Mouse (Mus musculus): ENCODE results near the gene Igsf23. TPM values are rescaled to one million over a fixed set of nuclear protein-coding genes. Genes with fewer than 3 reads are reported as not detected.

Igsf23 gene
- polyA plus RNA-seq, 2 experiments, result 0.11 to 0.15 TPM

- WGBS (ENCODE audit: insufficient replicate concordance), result 77% methylated on average over 23 of the region's 23 CpGs
- no peak for TF ChIP-seq EP300 (IDR thresholded peaks at IDR 0.05; ENCODE audit: low read depth)
- TF ChIP-seq CTCF (IDR thresholded peaks at IDR 0.05; ENCODE audit: low read depth), result no peak
Measured at GRCm38 (mm10) chr7:19911695-19912524, 38.6 kb downstream of the Igsf23 start.

GRCm38 (mm10) chr7:19911292-19911658, 39.3 kb downstream of the Igsf23 start:
- no peak for ATAC-seq (ENCODE audit: insufficient read depth)
- no peak for DNase-seq (ENCODE audit: low read depth in 3 of 3, low spot score in 3 of 3)
- H3K4me3 ChIP-seq (ENCODE audit: insufficient read depth in 1 of 2, low read depth in 2 of 2, low read length in 2 of 2), result no peak overlapping the region
- H3K4me1 ChIP-seq (replicated peaks; ENCODE audit: control insufficient read depth in 2 of 2, insufficient read depth in 2 of 2, low read length in 1 of 2), result no peaks in the 10 kb centered on the region
- H3K27me3 ChIP-seq (ENCODE audit: control insufficient read depth, insufficient read depth, low read length), result no peaks in the 10 kb centered on the region
- WGBS (ENCODE audit: insufficient replicate concordance), result 63% methylated on average over 6 of the region's 6 CpGs
- H3K9ac ChIP-seq (replicated peaks), result no peak overlapping the region
- no peak for TF ChIP-seq CTCF (IDR thresholded peaks at IDR 0.05; ENCODE audit: low read depth)
- no peak for TF ChIP-seq EP300 (IDR thresholded peaks at IDR 0.05; ENCODE audit: low read depth)
- no peak overlapping the region for H3K27ac ChIP-seq
- H3K4me2 ChIP-seq (ENCODE audit: low read depth), result no peak overlapping the region
- no peaks in the 10 kb centered on the region for H3K9me3 ChIP-seq (ENCODE audit: control insufficient read depth, low read length)
- no peaks in the 10 kb centered on the region for H3K36me3 ChIP-seq (replicated peaks; ENCODE audit: control insufficient read depth, insufficient read depth, low read depth)

More at GRCm38 (mm10) chr7:19911695-19912524, 38.6 kb downstream of the Igsf23 start:
- Histone ChIP-seq H3K27ac (no peak overlapping the region), H3K9ac (replicated peaks) (no peak overlapping the region), H3K4me2 (ENCODE audit: low read depth) (no peak overlapping the region), H3K9me3 (ENCODE audit: control insufficient read depth, low read length) (no peaks in the 10 kb centered on the region), H3K4me3 (ENCODE audit: insufficient read depth in 1 of 2, low read depth in 2 of 2, low read length in 2 of 2) (no peak overlapping the region), H3K27me3 (ENCODE audit: control insufficient read depth, insufficient read depth, low read length) (no peaks in the 10 kb centered on the region), H3K36me3 (replicated peaks; ENCODE audit: control insufficient read depth, insufficient read depth, low read depth) (no peaks in the 10 kb centered on the region), H3K4me1 (replicated peaks; ENCODE audit: control insufficient read depth in 2 of 2, insufficient read depth in 2 of 2, low read length in 1 of 2) (no peaks in the 10 kb centered on the region)
- no peak for ATAC-seq (ENCODE audit: insufficient read depth)
- no peak for DNase-seq (ENCODE audit: low read depth in 3 of 3, low spot score in 3 of 3)

GRCm38 (mm10) chr7:19910421-19911291, 39.9 kb downstream of the Igsf23 start:
- H3K27ac ChIP-seq, result no peak overlapping the region
- no peak for DNase-seq (ENCODE audit: low read depth in 3 of 3, low spot score in 3 of 3)
- TF ChIP-seq CTCF (IDR thresholded peaks at IDR 0.05; ENCODE audit: low read depth) (peak; percentile 95), EP300 (IDR thresholded peaks at IDR 0.05; ENCODE audit: low read depth) (no peak)
- H3K36me3 ChIP-seq (replicated peaks; ENCODE audit: control insufficient read depth, insufficient read depth, low read depth), result no peaks in the 10 kb centered on the region
- WGBS (ENCODE audit: insufficient replicate concordance), result 42% methylated on average over 21 of the region's 21 CpGs
- H3K9me3 ChIP-seq (ENCODE audit: control insufficient read depth, low read length), result no peaks in the 10 kb centered on the region
- no peak overlapping the region for H3K4me2 ChIP-seq (ENCODE audit: low read depth)
- no peaks in the 10 kb centered on the region for H3K27me3 ChIP-seq (ENCODE audit: control insufficient read depth, insufficient read depth, low read length)
- no peak overlapping the region for H3K4me3 ChIP-seq (ENCODE audit: insufficient read depth in 1 of 2, low read depth in 2 of 2, low read length in 2 of 2)
- 0 out of 2 replicates have a peak, but pooled peaks have one; percentile 26 for ATAC-seq (ENCODE audit: insufficient read depth)
- H3K9ac ChIP-seq (replicated peaks), result no peak overlapping the region
- no peaks in the 10 kb centered on the region for H3K4me1 ChIP-seq (replicated peaks; ENCODE audit: control insufficient read depth in 2 of 2, insufficient read depth in 2 of 2, low read length in 1 of 2)

DNA sequence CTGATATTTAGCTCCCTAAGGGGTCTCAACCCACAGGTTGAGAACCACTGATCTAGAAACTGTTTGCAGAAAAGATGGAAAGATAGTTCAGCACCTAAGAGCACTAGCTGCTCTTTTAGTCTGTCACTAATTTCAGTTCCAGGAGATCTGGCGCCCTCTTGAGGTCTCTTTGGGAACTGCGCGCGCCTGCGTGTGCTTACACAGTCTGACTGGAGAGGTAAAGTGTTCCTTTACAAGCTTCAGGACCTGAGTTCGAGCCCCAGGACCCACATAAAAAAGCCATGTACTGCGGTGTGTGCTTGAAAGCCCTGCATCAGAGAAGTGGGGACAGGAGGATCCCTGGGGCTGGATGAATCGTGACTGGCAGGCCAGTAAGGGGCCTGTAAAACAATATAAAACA, 60.7 kb downstream of the Igsf23 start:
- 22% methylated on average over 8 of the region's 8 CpGs for WGBS (ENCODE audit: insufficient replicate concordance)
- Histone ChIP-seq H3K9me3 (ENCODE audit: control insufficient read depth, low read length) (no peaks in the 10 kb centered on the region), H3K4me2 (ENCODE audit: low read depth) (no peak overlapping the region), H3K27ac (no peak overlapping the region), H3K4me1 (replicated peaks; ENCODE audit: control insufficient read depth in 2 of 2, insufficient read depth in 2 of 2, low read length in 1 of 2) (no peaks in the 10 kb centered on the region), H3K27me3 (ENCODE audit: control insufficient read depth, insufficient read depth, low read length) (no peaks in the 10 kb centered on the region), H3K36me3 (replicated peaks; ENCODE audit: control insufficient read depth, insufficient read depth, low read depth) (no peaks in the 10 kb centered on the region), H3K4me3 (ENCODE audit: insufficient read depth in 1 of 2, low read depth in 2 of 2, low read length in 2 of 2) (no peak overlapping the region), H3K9ac (replicated peaks) (no peak overlapping the region)
- TF ChIP-seq EP300 (IDR thresholded peaks at IDR 0.05; ENCODE audit: low read depth) (no peak), CTCF (IDR thresholded peaks at IDR 0.05; ENCODE audit: low read depth) (peak; percentile 87)
- DNase-seq (ENCODE audit: low read depth in 3 of 3, low spot score in 3 of 3) (no peak), ATAC-seq (ENCODE audit: insufficient read depth) (no peak)

- no peak within 1 kb of the TSS for H3K4me3 ChIP-seq (ENCODE audit: insufficient read depth in 1 of 2, low read depth in 2 of 2, low read length in 2 of 2)
- no peak within 1 kb of the TSS for H3K27ac ChIP-seq
- no peak within 1 kb of the TSS for H3K4me2 ChIP-seq (ENCODE audit: low read depth)
- TF ChIP-seq CTCF (IDR thresholded peaks at IDR 0.05; ENCODE audit: low read depth) (no peak), EP300 (IDR thresholded peaks at IDR 0.05; ENCODE audit: low read depth) (no peak)
- H3K9ac ChIP-seq (replicated peaks), result no peak within 1 kb of the TSS
- H3K4me1 ChIP-seq (replicated peaks; ENCODE audit: control insufficient read depth in 2 of 2, insufficient read depth in 2 of 2, low read length in 1 of 2), result no peaks in the 10 kb centered on the region
- ATAC-seq (ENCODE audit: insufficient read depth) (no peak), DNase-seq (ENCODE audit: low read depth in 3 of 3, low spot score in 3 of 3) (no peak)
- whole genome bisulfite sequencing (ENCODE audit: insufficient replicate concordance), result 43% methylated on average over 7 of the region's 7 CpGs
- H3K27me3 ChIP-seq (ENCODE audit: control insufficient read depth, insufficient read depth, low read length), result no peaks in the 10 kb centered on the region
- no peaks in the 10 kb centered on the region for H3K36me3 ChIP-seq (replicated peaks; ENCODE audit: control insufficient read depth, insufficient read depth, low read depth)
- no peaks in the 10 kb centered on the region for H3K9me3 ChIP-seq (ENCODE audit: control insufficient read depth, low read length)
Measured at GRCm38 (mm10) chr7:19887849-19888248, 62.7 kb downstream of the Igsf23 start, which contains the start of gene Ceacam19. Gene Ceacam19, minus strand, starts transcription at chr7:19887965.

Other genes starting within 250 kb of the Igsf23 start
- gene Tomm40, start 235.3 kb downstream of the Igsf23 start, polyA plus RNA-seq (2012; rRNA removed), result 53.7 and 57.3 TPM in 2 replicates
- 58.2 and 75.8 TPM in 2 replicates for gene Tomm40, start 235.3 kb downstream of the Igsf23 start, polyA plus RNA-seq (2014; fragmentation: Nextera tagmentation; extraction: Ambion mirVana)
- 7.8 and 8.9 TPM in 2 replicates for gene Nectin2, start 200.3 kb downstream of the Igsf23 start, polyA plus RNA-seq (2012; rRNA removed)
- gene Nectin2, start 200.3 kb downstream of the Igsf23 start, polyA plus RNA-seq (2014; fragmentation: Nextera tagmentation; extraction: Ambion mirVana), result 10.2 and 10.3 TPM in 2 replicates
- gene Bcam, start 179.7 kb downstream of the Igsf23 start, polyA plus RNA-seq (2012; rRNA removed), result 6.3 and 7.6 TPM in 2 replicates
- gene Bcam, start 179.7 kb downstream of the Igsf23 start, polyA plus RNA-seq (2014; fragmentation: Nextera tagmentation; extraction: Ambion mirVana), result 4.9 and 6.6 TPM in 2 replicates
- 0.95 and 1.2 TPM in 2 replicates for gene Cblc, start 153.9 kb downstream of the Igsf23 start, polyA plus RNA-seq (2012; rRNA removed)
- 1.1 and 1.3 TPM in 2 replicates for gene Cblc, start 153.9 kb downstream of the Igsf23 start, polyA plus RNA-seq (2014; fragmentation: Nextera tagmentation; extraction: Ambion mirVana)
- 2.7 and 3.1 TPM in 2 replicates for gene Bcl3, start 128.0 kb downstream of the Igsf23 start, polyA plus RNA-seq (2012; rRNA removed)
- 3.5 and 3.8 TPM in 2 replicates for gene Bcl3, start 128.0 kb downstream of the Igsf23 start, polyA plus RNA-seq (2014; fragmentation: Nextera tagmentation; extraction: Ambion mirVana)
- gene Gm19345, start 98.8 kb downstream of the Igsf23 start, polyA plus RNA-seq (2012; rRNA removed), result not detected in 2 replicates
- not detected in 2 replicates for gene Gm19345, start 98.8 kb downstream of the Igsf23 start, polyA plus RNA-seq (2014; fragmentation: Nextera tagmentation; extraction: Ambion mirVana)
- gene Ceacam16, start 89.5 kb downstream of the Igsf23 start, polyA plus RNA-seq (2012; rRNA removed), result 0.04 TPM in 1 of 2 replicates, not detected in the other
- gene Ceacam16, start 89.5 kb downstream of the Igsf23 start, polyA plus RNA-seq (2014; fragmentation: Nextera tagmentation; extraction: Ambion mirVana), result 0.08 TPM in 1 of 2 replicates, not detected in the other
- 0.01 TPM in 1 of 2 replicates, not detected in the other for gene Ceacam19, start 62.8 kb downstream of the Igsf23 start, polyA plus RNA-seq (2012; rRNA removed)
- gene Ceacam19, start 62.8 kb downstream of the Igsf23 start, polyA plus RNA-seq (2014; fragmentation: Nextera tagmentation; extraction: Ambion mirVana), result not detected in 2 replicates
- 2.3 and 2.6 TPM in 2 replicates for gene Pvr, start 29.6 kb downstream of the Igsf23 start, polyA plus RNA-seq (2012; rRNA removed)
- 0.95 and 1.8 TPM in 2 replicates for gene Pvr, start 29.6 kb downstream of the Igsf23 start, polyA plus RNA-seq (2014; fragmentation: Nextera tagmentation; extraction: Ambion mirVana)
- not detected in 2 replicates for gene Ceacam20, start 14.7 kb upstream of the Igsf23 start, polyA plus RNA-seq (2012; rRNA removed)
- gene Ceacam20, start 14.7 kb upstream of the Igsf23 start, polyA plus RNA-seq (2014; fragmentation: Nextera tagmentation; extraction: Ambion mirVana), result not detected in 2 replicates
- gene Nlrp9b, start 40.7 kb upstream of the Igsf23 start, polyA plus RNA-seq (2012; rRNA removed), result not detected in 2 replicates
- gene Nlrp9b, start 40.7 kb upstream of the Igsf23 start, polyA plus RNA-seq (2014; fragmentation: Nextera tagmentation; extraction: Ambion mirVana), result not detected in 2 replicates
- not detected in 2 replicates for gene Vmn1r91, start 148.9 kb upstream of the Igsf23 start, polyA plus RNA-seq (2012; rRNA removed)
- not detected in 2 replicates for gene Vmn1r91, start 148.9 kb upstream of the Igsf23 start, polyA plus RNA-seq (2014; fragmentation: Nextera tagmentation; extraction: Ambion mirVana)
- not detected in 2 replicates for gene Gm16442, start 171.8 kb upstream of the Igsf23 start, polyA plus RNA-seq (2012; rRNA removed)
- gene Gm16442, start 171.8 kb upstream of the Igsf23 start, polyA plus RNA-seq (2014; fragmentation: Nextera tagmentation; extraction: Ambion mirVana), result not detected in 2 replicates
- not detected in 2 replicates for gene Vmn1r93, start 188.3 kb upstream of the Igsf23 start, polyA plus RNA-seq (2012; rRNA removed)
- gene Vmn1r93, start 188.3 kb upstream of the Igsf23 start, polyA plus RNA-seq (2014; fragmentation: Nextera tagmentation; extraction: Ambion mirVana), result not detected in 2 replicates
- not detected in 2 replicates for gene Vmn1r94, start 217.6 kb upstream of the Igsf23 start, polyA plus RNA-seq (2012; rRNA removed)
- gene Vmn1r94, start 217.6 kb upstream of the Igsf23 start, polyA plus RNA-seq (2014; fragmentation: Nextera tagmentation; extraction: Ambion mirVana), result not detected in 2 replicates
- not detected in 2 replicates for gene Vmn1r95, start 243.0 kb upstream of the Igsf23 start, polyA plus RNA-seq (2012; rRNA removed)
- not detected in 2 replicates for gene Vmn1r95, start 243.0 kb upstream of the Igsf23 start, polyA plus RNA-seq (2014; fragmentation: Nextera tagmentation; extraction: Ambion mirVana)

All from liver, embryonic 14.5 days (tissue).